Mouse (Mus musculus) stomach, postnatal 0 days (tissue): Measurements from ENCODE around the gene Ddi2. TPM values are rescaled to one million over a fixed set of nuclear protein-coding genes. Genes with fewer than 3 reads are reported as not detected.

Experiments
- ATAC-seq: fragments of 200-750 bp; cut with Nextera tagmentation; 2 replicates; pipeline ENCODE4 v1.8.0; 2017; ENCODE audit not compliant: low FRiP score, low TSS enrichment
- DNase-seq: peaks from one replicate; pipeline ENCODE4 v3.0.0-alpha.2; 2016; ENCODE audit warnings: low spot score
- H3K27ac ChIP-seq: fragments of 300-500 bp; sonication (generic); replicated peaks from 2 replicates; pipeline ENCODE4 v1.5.1; 2014; ENCODE audit warnings: mild to moderate bottlenecking, control low read depth
- H3K27me3 ChIP-seq: fragments of 300-500 bp; sonication (generic); 2 replicates; pipeline ENCODE4 v1.6.1; 2014; ENCODE audit warnings: low read length; ENCODE audit not compliant: control insufficient read depth, insufficient read depth
- H3K36me3 ChIP-seq: fragments of 300-500 bp; sonication (generic); 2 replicates; pipeline ENCODE4 v1.6.1; 2014; ENCODE audit warnings: low read length, mixed read lengths; ENCODE audit not compliant: control insufficient read depth, insufficient read depth
- H3K4me1 ChIP-seq: fragments of 300-500 bp; sonication (generic); replicated peaks from 2 replicates; pipeline ENCODE4 v1.6.1; 2014; ENCODE audit warnings: antibody characterized with exemption; ENCODE audit not compliant: control insufficient read depth, insufficient read depth
- H3K4me2 ChIP-seq: fragments of 300-500 bp; sonication (generic); replicated peaks from 2 replicates; pipeline ENCODE4 v1.6.1; 2014; ENCODE audit warnings: low read depth, mild to moderate bottlenecking, control low read depth, moderate library complexity
- H3K4me3 ChIP-seq: fragments of 300-500 bp; sonication (generic); 2 replicates; pipeline ENCODE4 v1.5.1; 2014; ENCODE audit warnings: low read depth, low read length, control low read depth
- H3K9ac ChIP-seq: fragments of 300-500 bp; sonication (generic); 2 replicates; pipeline ENCODE4 v1.6.1; 2014; ENCODE audit warnings: mild to moderate bottlenecking, low read length, control low read depth, mixed read lengths
- H3K9me3 ChIP-seq: fragments of 300-500 bp; sonication (generic); 2 replicates; pipeline ENCODE4 v1.6.1; 2016; ENCODE audit warnings: low read length; ENCODE audit not compliant: control insufficient read depth
- CTCF ChIP-seq: IDR thresholded peaks from 2 replicates; pipeline ENCODE4 v1.5.1; 2016; ENCODE audit warnings: antibody characterized with exemption, low read depth, mild to moderate bottlenecking, moderate library complexity
- EP300 ChIP-seq: optimal IDR thresholded peaks from 2 replicates; pipeline ENCODE3; 2016; ENCODE audit warnings: antibody characterized with exemption
- WGBS: fragments of 180-500 bp; shearing (Covaris S2); extraction: QIAGEN DNeasy Blood & Tissue Kit; methylation state at CpG from one replicate; pipeline ENCODE4 v1.1.7; 2014; 5-methylcytosine and 5-hydroxymethylcytosine counted together
- polyA plus RNA-seq: library from polyadenylated mRNA; unstranded; fragments of >200 nt; fragmentation: Nextera tagmentation; extraction: Ambion mirVana; gene quantifications from 2 replicates; pipeline ENCODE4 v1.2.1, GENCODE M21; 2015

Gene Ddi2
- polyA plus RNA-seq, 1 experiment from 2014 or later: 14.4 TPM

DNA sequence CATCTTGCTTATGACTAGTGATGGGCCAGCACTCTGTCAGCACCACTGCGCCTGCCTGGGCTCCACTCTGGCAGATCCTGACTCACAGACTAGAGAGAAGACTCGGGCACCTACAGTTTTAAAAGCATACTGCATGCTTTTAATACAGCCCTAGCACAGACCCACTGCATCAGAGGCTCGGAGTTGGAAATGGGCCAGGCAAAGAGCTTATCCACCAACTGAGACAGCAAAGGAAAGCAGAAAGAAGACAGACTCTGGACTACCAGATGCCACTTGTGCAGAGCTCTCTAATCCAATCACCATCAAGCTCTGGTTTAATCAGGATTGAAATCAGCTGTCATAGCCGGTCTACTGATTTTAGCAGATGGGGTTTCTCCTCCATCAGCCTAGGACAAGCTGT, 17.9 kb downstream of the Ddi2 start:
- H3K9me3 ChIP-seq: no peaks in the 10 kb centered on the region
- H3K9ac ChIP-seq: no peak overlapping the region
- no peak for ATAC-seq
- peaks cover 39% of the 10 kb centered on the region for H3K36me3 ChIP-seq
- no peak overlapping the region for H3K4me2 ChIP-seq
- 67% methylated on average over 4 of the region's 4 CpGs for WGBS
- no peak for DNase-seq
- TF ChIP-seq EP300 (no peak), CTCF (no peak)
- H3K27me3 ChIP-seq: no peaks in the 10 kb centered on the region
- H3K27ac ChIP-seq: no peak overlapping the region
- no peak overlapping the region for H3K4me3 ChIP-seq
- no peaks in the 10 kb centered on the region for H3K4me1 ChIP-seq

- Histone ChIP-seq H3K4me3 (no peak overlapping the region), H3K9ac (no peak overlapping the region), H3K4me1 (no peaks in the 10 kb centered on the region), H3K9me3 (no peaks in the 10 kb centered on the region), H3K27ac (no peak overlapping the region), H3K36me3 (peaks cover 43% of the 10 kb centered on the region), H3K27me3 (no peaks in the 10 kb centered on the region), H3K4me2 (no peak overlapping the region)
- no peak for DNase-seq
- 87% methylated on average over 2 of the region's 2 CpGs for WGBS
- TF ChIP-seq EP300 (no peak), CTCF (no peak)
- no peak for ATAC-seq
These were observed 18.6 kb downstream of the Ddi2 start for GRCm38 (mm10) chr4:141704625-141705024.

GRCm38 (mm10) chr4:141694719-141695118, 28.5 kb downstream of the Ddi2 start:
- H3K9me3 ChIP-seq: no peaks in the 10 kb centered on the region
- no peak overlapping the region for H3K9ac ChIP-seq
- DNase-seq (no peak), ATAC-seq (peak; percentile 57; the same call in 1 of the 2 replicates)
- TF ChIP-seq EP300: no peak
- no peak for TF ChIP-seq CTCF
- no peak overlapping the region for H3K4me3 ChIP-seq
- H3K27me3 ChIP-seq: no peaks in the 10 kb centered on the region
- no peak overlapping the region for H3K4me2 ChIP-seq
- WGBS: 85% methylated on average over 8 of the region's 8 CpGs
- no peaks in the 10 kb centered on the region for H3K4me1 ChIP-seq
- peaks cover 40% of the 10 kb centered on the region for H3K36me3 ChIP-seq
- H3K27ac ChIP-seq: no peak overlapping the region

DNA sequence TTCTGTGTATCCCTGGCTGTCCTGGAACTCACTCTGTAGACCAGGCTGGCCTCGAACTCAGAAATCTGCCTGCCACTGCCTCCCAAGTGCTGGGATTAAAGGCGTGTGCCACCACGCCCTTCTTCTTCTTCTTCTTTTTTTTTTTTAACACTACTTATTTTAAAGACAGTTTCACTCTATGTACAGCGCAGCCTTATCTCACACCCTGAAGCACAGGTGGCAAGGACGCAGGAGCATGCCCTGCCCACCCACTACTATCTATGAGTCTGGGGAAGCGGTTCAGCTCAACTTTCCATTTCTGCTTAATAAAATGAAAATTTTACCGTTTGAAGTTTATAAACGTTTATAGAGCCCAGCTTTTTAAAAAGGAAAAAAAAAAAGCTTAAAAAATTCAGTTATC, 34.7 kb downstream of the Ddi2 start:
- no peak for TF ChIP-seq CTCF
- TF ChIP-seq EP300: no peak
- Histone ChIP-seq H3K9ac (no peak overlapping the region), H3K27me3 (no peaks in the 10 kb centered on the region), H3K9me3 (no peaks in the 10 kb centered on the region), H3K4me3 (no peak overlapping the region), H3K4me2 (no peak overlapping the region), H3K36me3 (peaks cover 32% of the 10 kb centered on the region), H3K27ac (no peak overlapping the region), H3K4me1 (no peaks in the 10 kb centered on the region)
- ATAC-seq: no peak
- 83% methylated on average over 8 of the region's 8 CpGs for WGBS
- DNase-seq: no peak

GRCm38 (mm10) chr4:141686525-141686924, 36.7 kb downstream of the Ddi2 start:
- no peak for DNase-seq
- Histone ChIP-seq H3K27ac (no peak overlapping the region), H3K4me1 (0 out of 2 replicates have a peak, but pooled peaks cover 3% of the 10 kb centered on the region), H3K9ac (no peak overlapping the region), H3K36me3 (peaks cover 18% of the 10 kb centered on the region), H3K4me2 (no peak overlapping the region), H3K4me3 (no peak overlapping the region), H3K27me3 (no peaks in the 10 kb centered on the region), H3K9me3 (no peaks in the 10 kb centered on the region)
- TF ChIP-seq CTCF: no peak
- TF ChIP-seq EP300: no peak
- 83% methylated on average over 8 of the region's 8 CpGs for WGBS
- ATAC-seq: no peak

GRCm38 (mm10) chr4:141686093-141686492, 37.1 kb downstream of the Ddi2 start:
- peaks cover 16% of the 10 kb centered on the region for H3K36me3 ChIP-seq

More at GRCm38 (mm10) chr4:141686093-141686492, 37.1 kb downstream of the Ddi2 start:
- no peak overlapping the region for H3K9ac ChIP-seq
- no peaks in the 10 kb centered on the region for H3K9me3 ChIP-seq
- H3K4me3 ChIP-seq: no peak overlapping the region
- no peak overlapping the region for H3K4me2 ChIP-seq
- DNase-seq (no peak), ATAC-seq (no peak)
- H3K4me1 ChIP-seq: 0 out of 2 replicates have a peak, but pooled peaks cover 3% of the 10 kb centered on the region
- H3K27ac ChIP-seq: no peak overlapping the region
- TF ChIP-seq CTCF (no peak), EP300 (no peak)
- no peaks in the 10 kb centered on the region for H3K27me3 ChIP-seq
- WGBS: 59% methylated on average over 3 of the region's 3 CpGs
